Mouse (Mus musculus) brain, adult 10 weeks (tissue): ENCODE measurements around the gene Sipa1. TPM values are rescaled to one million over a fixed set of nuclear protein-coding genes. Genes with fewer than 3 reads are reported as not detected.

Source experiments
- polyA plus RNA-seq: library from polyadenylated mRNA; stranded (reverse); fragments of 350-450 nt; fragmentation: Illumina TruSeq; extraction: RNeasy Lipid Tissue Mini Kit (QIAGEN cat#74804); gene quantifications from one replicate; pipeline ENCODE4 v1.2.3, GENCODE M21; 2015; ENCODE audit warnings: low read depth, low replicate concordance

Gene Sipa1
- polyA plus RNA-seq: 8.9 TPM

DNA sequence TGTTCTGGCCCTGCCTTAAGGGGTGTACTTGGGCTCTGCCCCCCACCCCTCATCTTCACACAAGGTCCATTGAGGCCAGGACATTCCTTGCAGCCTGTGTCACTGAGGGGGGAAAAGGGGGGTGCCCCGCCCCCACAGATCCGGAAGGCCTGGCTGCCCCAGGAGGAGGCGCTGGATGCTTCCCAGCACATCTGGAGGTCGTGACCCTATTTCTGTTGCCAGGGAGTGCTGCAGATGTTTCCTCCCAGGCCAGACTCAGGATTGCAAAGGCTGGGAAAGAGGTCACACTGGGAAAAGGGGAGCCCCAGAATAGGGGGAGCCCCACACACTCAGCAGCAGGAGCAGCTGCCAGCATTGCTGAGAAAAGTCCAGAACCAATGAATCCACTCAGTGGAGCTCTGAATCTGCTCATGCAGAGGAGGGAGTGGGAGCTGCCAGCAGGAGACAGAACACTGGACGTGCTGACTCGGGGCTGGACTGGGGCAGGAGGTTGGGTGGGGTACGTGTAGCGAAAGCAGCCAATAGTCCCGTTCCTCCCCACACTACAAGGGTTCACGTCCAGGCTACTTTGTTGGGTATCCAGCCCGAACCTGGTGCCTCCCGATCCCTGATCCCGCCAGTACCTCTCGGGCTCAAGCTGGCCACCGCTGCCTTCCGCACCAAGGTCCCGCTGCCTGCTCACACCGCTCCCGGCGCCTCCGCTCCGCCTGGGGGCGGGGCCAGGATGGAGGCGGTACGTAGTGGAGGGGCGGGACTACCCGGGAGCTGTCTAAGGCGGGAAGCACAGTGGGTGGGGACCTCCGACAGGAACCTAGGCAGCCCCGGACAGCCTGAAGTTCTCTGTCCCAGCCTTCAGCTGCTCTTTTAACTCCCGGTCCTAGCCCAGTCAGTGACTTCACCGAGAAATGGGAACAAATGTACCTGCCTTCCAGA, at the start of gene Sipa1:
Sipa1 (minus strand) TSS at position 727 of the 933 bp plus-strand sequence.

DNA sequence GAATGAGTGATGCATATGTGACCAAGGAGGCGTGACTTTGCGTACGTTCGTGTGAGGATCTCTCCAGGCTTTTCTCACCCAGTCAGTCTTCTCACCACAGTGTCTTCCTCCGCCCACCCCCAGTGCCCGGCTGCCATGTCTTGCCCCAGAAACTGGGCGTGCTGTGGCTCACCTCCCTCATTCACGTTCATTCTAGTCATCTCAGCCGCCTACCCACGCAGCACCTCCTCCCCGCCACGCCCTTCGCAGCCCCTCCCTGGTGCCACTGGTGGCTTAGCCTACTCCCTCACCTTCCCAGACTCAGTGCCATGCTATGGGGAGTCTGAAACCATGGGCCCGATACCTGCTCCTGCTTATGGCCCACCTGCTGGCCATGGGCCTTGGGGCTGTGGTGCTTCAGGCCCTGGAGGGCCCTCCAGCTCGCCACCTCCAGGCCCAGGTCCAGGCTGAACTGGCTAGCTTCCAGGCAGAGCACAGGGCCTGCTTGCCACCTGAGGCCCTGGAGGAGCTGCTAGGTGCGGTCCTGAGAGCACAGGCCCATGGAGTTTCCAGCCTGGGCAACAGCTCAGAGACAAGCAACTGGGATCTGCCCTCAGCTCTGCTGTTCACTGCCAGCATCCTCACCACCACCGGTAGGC, 40.8 kb upstream of the Sipa1 start, which contains the start of gene Kcnk7:
Kcnk7 (plus strand) TSS at position 205 of the 638 bp plus-strand sequence.

DNA sequence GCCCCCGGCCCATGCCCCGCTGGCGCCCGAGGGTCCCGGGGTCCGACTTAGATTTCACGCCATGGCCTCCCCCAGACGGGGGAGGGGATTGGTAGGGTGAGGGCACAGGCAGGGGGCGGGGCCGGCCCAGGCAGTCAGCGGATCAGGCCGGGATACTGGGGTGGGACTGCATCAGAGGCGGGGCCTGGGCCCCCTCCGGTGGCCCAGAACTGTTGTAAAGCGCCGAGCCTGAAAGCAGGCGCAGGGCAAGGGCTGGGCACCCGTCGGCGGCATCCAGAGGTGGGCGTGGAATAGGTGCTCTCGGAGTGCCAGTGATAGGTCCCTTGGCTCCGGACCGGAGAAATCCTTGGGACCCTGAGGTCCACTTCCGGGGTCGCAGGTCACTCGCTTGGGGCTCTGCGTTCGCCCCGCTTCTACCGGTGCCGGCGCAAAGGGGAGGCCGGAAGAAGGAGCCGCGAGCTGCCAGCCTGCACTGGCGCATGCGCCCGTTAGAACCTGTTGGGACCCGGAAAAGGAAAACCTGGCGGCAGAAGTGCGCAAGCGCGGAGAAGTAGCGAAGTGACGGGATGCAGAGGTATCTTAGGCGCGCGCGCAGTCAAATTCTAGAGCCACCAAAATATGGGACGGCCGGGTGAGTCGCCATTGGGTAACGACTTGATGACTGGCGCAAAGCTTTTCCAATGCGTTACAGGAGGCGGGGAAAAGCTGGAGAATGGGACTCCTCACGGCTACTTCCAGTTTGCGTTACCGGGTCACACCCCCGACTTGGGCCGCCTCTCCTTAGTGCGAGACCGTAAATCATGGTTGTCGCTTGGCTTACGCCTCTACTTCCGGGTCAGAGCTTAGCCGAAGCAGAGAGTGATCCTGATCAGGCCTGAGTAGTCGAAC, 24.9 kb upstream of the Sipa1 start, which contains the start of the genes Map3k11 and Pcnx3:
Map3k11 (plus strand) TSS at position 543 of the 888 bp plus-strand sequence.
Pcnx3 (minus strand) TSS at position 709 of the 888 bp plus-strand sequence.

DNA sequence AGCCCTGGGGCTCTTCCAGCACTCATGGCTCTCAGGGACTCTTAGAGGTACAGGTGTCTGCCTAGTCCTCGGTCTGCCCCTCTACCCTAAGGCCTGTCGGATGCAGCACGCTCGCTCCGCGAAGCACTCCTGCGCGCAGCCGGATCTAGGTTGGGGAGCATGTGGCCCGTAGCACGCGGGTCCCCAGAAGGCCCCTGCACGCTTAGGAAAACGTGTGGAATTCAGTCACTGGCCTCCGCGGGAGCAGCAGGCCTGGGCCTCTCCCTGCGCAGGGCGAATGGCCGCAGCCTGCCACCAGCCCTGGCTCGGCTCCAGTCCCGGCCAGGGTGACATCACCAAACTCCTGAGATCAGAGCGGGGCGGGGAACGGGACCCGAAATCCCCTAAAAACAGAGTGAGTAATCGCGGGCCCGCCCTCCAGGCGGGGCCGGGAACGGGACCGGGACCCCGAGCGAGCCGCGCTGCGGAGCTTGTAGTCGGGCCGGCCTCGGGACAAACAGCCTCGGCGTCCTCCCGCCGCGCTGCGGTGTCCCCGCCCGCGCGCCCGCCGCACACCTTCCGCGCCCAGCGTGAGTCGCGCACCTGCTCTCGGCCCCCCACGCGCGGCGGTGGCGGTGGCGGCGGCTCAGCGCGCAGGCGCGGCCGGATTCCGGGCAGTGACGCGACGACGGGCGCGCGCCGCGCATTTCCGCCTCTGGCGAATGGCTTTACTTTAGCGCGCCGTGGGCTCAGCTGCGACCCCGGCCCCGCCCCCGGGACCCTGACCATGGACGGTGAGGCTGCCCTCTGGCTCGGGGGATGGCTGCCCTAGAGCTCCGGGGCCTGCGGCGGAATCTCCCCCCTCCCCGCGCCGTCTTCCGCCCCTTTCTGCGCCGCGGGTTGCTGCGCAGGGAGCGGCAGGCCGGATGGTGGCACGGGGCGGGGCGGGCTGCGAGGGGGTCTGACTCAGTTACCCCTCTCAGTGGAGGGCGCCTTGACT, 26.1 kb downstream of the Sipa1 start, which contains the start of gene Rela:
Rela (plus strand) TSS at position 415 of the 979 bp plus-strand sequence.

GRCm38 (mm10) chr19:5609547-5610404, 53.7 kb downstream of the Sipa1 start, which contains the start of gene Kat5:
TSS of gene Kat5 (minus strand) at chr19:5610237.

GRCm38 (mm10) chr19:5601752-5602541, 61.6 kb downstream of the Sipa1 start, which contains the start of gene Rnaseh2c:
TSS of gene Rnaseh2c (plus strand) at chr19:5601873.

Other genes starting within 250 kb of the Sipa1 start
- 429 TPM for gene Drap1, start 238.7 kb downstream of the Sipa1 start, polyA plus RNA-seq
- gene AI837181, start 238.6 kb downstream of the Sipa1 start, polyA plus RNA-seq: 80.0 TPM
- not detected for gene Fosl1, start 216.2 kb downstream of the Sipa1 start, polyA plus RNA-seq
- 23.3 TPM for gene Ccdc85b, start 205.8 kb downstream of the Sipa1 start, polyA plus RNA-seq
- 87.6 TPM for gene Fibp, start 203.1 kb downstream of the Sipa1 start, polyA plus RNA-seq
- not detected for gene Ctsw, start 195.2 kb downstream of the Sipa1 start, polyA plus RNA-seq
- gene Efemp2, start 189.8 kb downstream of the Sipa1 start, polyA plus RNA-seq: 15.4 TPM
- gene Mus81, start 175.3 kb downstream of the Sipa1 start, polyA plus RNA-seq: 32.4 TPM
- 1,416 TPM for gene Cfl1, start 173.3 kb downstream of the Sipa1 start, polyA plus RNA-seq
- gene 1700020D05Rik, start 159.9 kb downstream of the Sipa1 start, polyA plus RNA-seq: 3.0 TPM
- gene Snx32, start 153.2 kb downstream of the Sipa1 start, polyA plus RNA-seq: 96.1 TPM
- gene Ovol1, start 103.1 kb downstream of the Sipa1 start, polyA plus RNA-seq: not detected
- gene Ap5b1, start 95.7 kb downstream of the Sipa1 start, polyA plus RNA-seq: 2.5 TPM
- gene Rnaseh2c, start 61.8 kb downstream of the Sipa1 start, polyA plus RNA-seq: 40.8 TPM
- 92.0 TPM for gene Kat5, start 53.5 kb downstream of the Sipa1 start, polyA plus RNA-seq
- 14.1 TPM for gene Rela, start 26.2 kb downstream of the Sipa1 start, polyA plus RNA-seq
- 16.2 TPM for gene Map3k11, start 25.0 kb upstream of the Sipa1 start, polyA plus RNA-seq
- 32.6 TPM for gene Pcnx3, start 25.2 kb upstream of the Sipa1 start, polyA plus RNA-seq
- gene Kcnk7, start 40.7 kb upstream of the Sipa1 start, polyA plus RNA-seq: 0.64 TPM
- gene Ehbp1l1, start 62.6 kb upstream of the Sipa1 start, polyA plus RNA-seq: 11.2 TPM
- gene Fam89b, start 65.9 kb upstream of the Sipa1 start, polyA plus RNA-seq: 30.2 TPM
- gene Ltbp3, start 77.2 kb upstream of the Sipa1 start, polyA plus RNA-seq: 27.2 TPM
- 68.8 TPM for gene Scyl1, start 107.7 kb upstream of the Sipa1 start, polyA plus RNA-seq
- gene Frmd8, start 211.6 kb upstream of the Sipa1 start, polyA plus RNA-seq: 14.4 TPM
- 5.1 TPM for gene Slc25a45, start 214.1 kb upstream of the Sipa1 start, polyA plus RNA-seq
- 3.6 TPM for gene Tigd3, start 230.4 kb upstream of the Sipa1 start, polyA plus RNA-seq
- gene Dpf2, start 249.3 kb upstream of the Sipa1 start, polyA plus RNA-seq: 58.0 TPM